Mouse (Mus musculus) lung, postnatal 0 days (tissue): ENCODE results near the gene Sult2a2.

Experiments
- CTCF ChIP-seq: IDR thresholded peaks from 2 replicates; pipeline ENCODE4 v1.5.1; 2016; ENCODE audit warnings: antibody characterized with exemption, mild to moderate bottlenecking
- EP300 ChIP-seq: IDR thresholded peaks from 2 replicates; pipeline ENCODE4 v1.6.1; 2016; ENCODE audit warnings: antibody characterized with exemption, mild to moderate bottlenecking, control low read depth

- TF ChIP-seq CTCF (no peak), EP300 (no peak)
These were observed 80.6 kb downstream of the Sult2a2 start for GRCm38 (mm10) chr7:13813913-13814312.
